Mouse (Mus musculus) heart, postnatal 10 days (tissue): ENCODE measurements at regions not wholly inside any gene's neighbourhood (a gene's known extent, or its start where the extent isn't known, plus 50 kb on each side); places are given as distances from the start of the nearest gene placed in this dataset.
"Not testable (repeated sequence)": the region's sequence is repeated elsewhere in the genome, so short reads cannot be mapped to it uniquely, and the experiment has no call there.

ENCODE experiments used
- DNase-seq, 2 experiments: peaks; one replicate each; pipeline ENCODE4 v3.0.0; 2021
- intact Hi-C: fragments of 180-260 bp; cut with DNase I; formaldehyde crosslinking; loops from one replicate; pipeline ENCODE4 v1.15.1; 2025

DNA sequence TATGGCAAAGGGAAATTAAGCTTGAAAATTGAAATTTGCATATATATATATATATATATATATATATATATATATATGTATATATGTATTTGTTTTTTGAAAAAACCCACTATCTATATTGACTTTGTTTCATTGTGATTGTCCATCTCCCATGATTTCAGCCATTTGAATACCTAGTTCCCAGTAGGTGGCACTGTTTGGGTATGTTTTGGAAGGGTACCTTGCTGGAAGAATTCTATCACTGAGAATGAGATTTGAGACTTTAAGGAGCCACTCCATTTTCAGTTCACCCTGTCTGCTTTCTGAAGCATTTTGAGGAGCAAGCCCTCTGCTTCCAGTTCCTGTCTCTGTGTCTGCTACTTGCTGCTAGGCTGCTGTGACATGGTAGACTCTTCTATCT lies 72.8 kb upstream of the Ugt8a start:
- intact Hi-C loops = loop anchor here (2.0 to 10.0 kb wide), 2 partner anchors 392 to 904 kb away; no protein-coding TSS in a partner anchor
- DNase-seq = peak; percentile 5 to 15

DNA sequence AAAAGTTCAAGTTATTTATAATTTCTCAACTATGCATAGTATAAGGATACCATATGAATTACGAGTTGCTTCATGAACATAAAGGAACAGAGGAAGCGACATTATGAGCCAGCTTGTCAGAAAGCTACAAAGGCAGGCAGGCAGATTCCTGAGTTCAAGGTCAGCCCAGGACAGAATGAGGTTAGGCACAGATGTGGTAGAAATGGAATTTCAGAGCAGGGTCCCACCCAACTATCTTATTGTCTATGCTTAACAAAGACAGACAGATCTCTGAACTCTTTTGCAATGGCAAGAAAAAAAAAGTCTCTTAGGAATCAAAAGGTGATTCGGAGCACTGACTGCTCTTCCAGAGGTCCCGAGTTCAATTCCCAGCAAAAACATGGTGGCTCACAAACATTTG lies 77.7 kb upstream of the Ugt8a start:
- DNase-seq = no peak
- intact Hi-C loops = loop anchor here (10.0 kb wide), 1 partner anchor 899 kb away; no protein-coding TSS in a partner anchor

DNA sequence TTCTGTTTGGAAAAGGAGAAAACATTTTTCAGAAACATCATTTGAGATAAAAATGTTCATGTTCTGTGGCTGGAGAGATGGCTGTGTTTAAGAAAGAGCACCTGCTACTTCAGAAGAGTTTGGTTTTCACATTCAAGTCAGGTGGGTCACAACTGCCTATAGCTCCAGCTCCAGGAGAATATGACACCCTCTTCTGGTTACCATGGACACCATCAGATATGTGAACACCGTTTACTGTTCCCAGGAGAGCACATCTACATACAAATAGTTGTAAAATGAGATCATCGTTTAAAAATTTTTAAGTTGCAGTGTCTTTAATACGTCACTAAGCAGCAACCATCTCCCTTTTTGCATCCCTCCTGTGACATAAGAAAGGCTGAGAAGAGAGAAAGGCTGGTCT lies 105.9 kb upstream of the Ugt8a start:
- no peak for DNase-seq
- intact Hi-C loops = no loop called here

DNA sequence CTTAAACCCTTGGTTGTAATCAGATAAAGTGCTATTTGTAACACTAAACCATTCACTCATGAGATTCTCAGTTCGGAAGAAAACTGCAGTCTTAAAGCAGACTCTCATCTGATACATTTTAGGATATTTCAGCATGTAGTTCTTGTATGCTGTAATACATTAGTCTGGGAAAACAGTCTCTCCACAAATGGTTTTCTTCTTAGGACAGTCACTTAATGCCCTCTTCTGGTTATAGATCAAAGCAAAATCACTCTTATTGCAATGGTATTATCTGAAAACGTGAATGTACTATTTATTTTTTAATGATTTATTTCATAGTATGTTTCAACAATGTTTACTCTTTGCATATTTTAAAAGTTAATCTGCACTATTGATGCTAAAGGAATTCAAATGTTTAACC lies 106.4 kb upstream of the Ugt8a start:
- intact Hi-C loops = no loop called here
- DNase-seq = no peak

DNA sequence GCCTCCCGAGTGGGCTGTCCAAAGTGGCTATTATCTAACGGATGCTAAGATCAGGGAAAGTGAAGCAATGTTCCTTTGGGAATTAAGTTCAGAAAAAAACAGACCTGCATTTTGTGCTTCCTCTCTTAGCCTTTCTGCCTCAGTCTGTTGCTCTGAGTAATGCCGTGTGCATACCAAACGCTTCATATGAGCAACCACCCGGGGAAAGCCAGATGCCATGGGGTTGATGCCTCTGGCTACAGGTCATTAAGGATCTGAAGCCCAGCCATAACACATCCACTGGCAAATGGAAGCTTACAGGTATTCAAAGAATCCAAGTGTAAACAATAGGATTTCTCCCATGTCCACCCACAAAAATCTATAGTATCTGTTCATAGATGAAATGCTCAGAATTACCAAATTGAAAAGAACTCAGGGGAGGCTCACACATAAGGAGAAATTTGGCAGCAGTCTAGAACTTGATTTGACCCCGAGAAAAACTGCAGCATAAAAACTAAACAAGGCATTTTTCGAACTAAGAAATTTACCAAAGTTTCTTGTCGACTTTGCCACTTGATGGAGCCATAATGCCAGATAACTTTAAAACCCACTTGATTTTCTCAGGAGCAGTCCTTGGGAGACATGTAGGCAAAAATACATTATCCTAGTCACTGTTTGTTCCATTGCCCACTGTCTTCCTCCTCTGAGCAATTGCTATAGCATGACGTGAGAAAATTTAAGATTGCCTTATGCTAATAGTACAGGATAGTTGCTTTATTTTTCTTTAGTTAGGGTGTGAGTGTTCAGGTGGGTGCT lies 107.8 kb upstream of the Ugt8a start:
- DNase-seq = peak; percentile 8 to 11
- intact Hi-C loops = loop anchor here (2.0 kb wide), 2 partner anchors 357 to 857 kb away; no protein-coding TSS in a partner anchor

DNA sequence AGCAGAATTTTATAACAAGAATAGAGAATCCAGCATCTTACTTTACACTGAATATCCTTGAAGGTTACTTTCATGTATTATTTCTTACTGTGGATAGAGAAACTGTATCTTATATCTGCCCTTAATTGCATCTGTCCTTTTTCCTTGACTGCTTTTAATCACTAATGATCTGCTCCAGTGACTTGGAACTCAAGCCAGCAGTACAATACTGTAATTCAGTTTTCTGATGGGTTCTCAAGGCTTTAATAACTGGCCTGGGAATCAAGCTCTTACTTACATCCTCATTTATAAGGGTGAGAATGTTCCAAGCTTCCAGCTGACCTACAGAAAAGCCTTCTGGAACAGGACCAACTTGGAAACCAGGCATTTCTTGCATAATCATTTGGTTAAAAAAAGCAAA lies 120.2 kb upstream of the Ugt8a start:
- intact Hi-C loops = no loop called here
- DNase-seq = peak in 1 of 2 experiments; percentile 9

DNA sequence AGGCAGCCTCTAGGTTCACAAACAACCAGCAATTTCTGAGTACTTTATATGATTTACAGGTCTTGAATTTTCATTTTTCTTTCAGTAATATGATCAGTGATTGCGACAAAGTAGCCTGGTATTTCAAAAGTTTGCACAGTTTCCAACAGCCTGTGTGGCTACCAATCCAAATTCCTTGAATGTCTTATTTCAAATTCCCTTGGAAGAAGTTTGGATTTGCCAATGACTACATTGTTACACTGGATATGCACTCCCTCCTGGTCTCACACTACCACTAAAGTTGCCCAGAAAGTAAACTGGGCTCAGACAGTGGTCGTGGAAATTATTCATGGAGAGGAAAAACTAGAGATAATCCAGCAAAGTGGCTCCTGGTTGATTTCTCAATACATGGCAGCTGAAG lies 166.7 kb upstream of the Ugt8a start:
- intact Hi-C loops = no loop called here
- DNase-seq = no peak

DNA sequence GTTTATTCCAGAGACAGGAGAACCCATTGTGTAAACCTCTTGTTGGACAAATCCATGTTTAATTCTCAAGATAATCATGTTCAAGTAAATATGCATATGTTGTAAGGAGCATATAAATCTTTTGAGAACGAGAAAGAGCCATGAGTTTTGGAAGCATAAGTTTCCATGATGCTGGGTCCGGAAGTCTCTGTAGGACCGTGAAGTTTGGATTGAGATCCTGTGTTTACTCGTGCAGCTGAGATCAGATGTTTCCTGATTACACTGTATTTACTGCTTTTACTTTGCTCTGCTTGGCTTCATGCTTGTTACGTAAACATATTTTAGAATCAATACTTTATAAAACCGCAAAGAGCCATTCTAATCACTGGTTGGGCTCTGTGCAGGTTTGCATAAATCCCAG lies 171.0 kb upstream of the Ugt8a start:
- DNase-seq = no peak
- intact Hi-C loops = no loop called here

DNA sequence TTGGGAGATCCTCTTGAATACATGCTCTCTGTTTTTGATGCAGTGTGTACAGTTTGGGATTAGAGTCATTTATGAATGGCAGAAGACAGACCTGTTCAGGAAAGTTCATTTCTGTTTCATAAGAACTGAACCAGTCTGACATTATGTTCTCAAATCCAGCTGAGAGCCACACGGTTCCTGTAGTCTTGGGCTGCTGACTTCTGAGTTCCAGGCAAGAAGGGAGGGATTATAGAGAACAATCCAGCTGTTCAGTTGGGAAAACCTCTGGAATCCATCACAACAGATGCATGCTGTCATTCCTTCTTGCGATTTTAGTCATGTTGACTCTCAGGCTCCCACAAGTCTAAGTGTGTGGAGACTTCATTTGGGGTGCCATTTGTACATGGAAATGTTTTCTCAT lies 179.4 kb upstream of the Ugt8a start:
- intact Hi-C loops = no loop called here
- DNase-seq = peak; percentile 30

DNA sequence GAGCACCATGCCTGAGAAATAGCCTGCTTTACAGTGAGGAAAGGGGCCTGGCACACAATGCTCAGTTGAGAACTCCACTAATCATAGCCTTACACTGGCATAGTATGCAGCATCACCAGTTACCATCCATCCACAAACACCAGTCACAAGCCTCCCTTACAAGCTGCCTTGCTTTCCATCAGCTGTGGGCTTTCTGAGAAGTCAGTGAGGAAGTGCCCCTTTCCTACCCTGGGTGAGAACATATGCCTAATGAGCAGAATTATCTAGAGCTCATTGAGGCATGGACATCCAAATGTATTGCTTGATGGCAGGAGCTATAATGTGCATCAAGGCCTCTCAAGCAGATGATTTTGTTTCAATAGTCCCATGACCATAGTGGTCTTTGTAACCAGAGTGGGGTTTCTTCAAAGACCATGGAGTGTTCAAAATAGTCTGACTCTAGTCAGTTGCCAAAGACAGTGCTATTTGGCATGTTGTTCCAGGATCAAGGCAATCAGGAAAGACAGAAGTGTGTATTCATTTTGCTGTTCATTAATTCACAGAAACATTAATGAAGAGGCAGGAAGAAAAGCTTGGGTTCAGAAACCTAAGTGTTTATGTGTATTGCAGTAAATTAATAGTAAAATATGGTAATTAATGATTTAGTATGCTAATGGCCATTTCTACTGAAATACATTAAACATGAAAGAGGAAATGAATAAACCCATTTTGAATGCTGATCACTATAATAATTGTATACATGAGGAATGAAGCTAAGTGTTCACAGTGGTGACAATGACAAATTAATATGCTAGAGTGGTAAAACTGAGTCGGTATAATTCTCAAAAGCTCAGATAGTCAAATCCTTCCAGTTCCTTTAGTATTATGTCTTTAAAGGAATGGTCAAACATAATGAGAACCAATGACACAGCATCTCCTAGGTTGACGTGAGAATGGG lies 184.2 kb upstream of the Ugt8a start:
- intact Hi-C loops = no loop called here
- DNase-seq = no peak

DNA sequence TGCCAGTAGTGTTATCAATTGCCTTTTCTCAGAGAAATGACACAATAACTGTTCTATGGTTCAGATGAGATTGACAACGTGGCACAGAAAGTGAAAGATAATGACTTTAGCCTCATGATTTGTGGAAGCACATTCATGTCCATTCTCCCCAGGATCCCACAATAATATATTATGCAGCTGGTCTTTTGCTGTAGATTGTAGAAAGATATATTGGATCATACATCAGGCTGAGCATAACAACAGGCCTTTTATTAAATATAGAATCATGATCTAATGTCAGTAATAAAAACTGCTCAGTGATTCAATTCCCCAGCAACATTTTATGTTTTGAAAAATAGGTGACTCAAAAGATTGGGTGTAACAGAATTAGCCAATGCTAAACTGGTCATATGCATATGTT lies 196.9 kb upstream of the Arsj start:
- no peak for DNase-seq
- intact Hi-C loops = no loop called here

DNA sequence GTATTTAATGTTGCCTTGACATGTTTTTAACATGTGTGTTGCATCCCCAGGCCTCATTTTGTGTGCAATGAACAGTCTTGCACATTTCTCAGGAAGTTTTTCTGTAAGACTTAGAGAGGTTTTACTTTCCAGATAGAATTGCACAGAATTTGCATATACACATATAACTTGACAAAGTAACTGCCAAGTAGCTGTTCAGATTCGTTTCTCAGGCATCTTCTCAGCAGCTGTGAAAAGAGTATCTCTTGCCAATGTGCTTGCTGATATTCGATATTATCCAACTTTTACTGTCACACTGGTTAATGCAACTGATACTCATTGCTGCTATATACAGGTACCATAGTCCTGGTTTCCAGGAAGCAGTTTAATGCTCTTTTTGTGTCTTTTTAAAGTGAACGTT lies 154.5 kb upstream of the Arsj start:
- no peak for DNase-seq
- intact Hi-C loops = no loop called here

DNA sequence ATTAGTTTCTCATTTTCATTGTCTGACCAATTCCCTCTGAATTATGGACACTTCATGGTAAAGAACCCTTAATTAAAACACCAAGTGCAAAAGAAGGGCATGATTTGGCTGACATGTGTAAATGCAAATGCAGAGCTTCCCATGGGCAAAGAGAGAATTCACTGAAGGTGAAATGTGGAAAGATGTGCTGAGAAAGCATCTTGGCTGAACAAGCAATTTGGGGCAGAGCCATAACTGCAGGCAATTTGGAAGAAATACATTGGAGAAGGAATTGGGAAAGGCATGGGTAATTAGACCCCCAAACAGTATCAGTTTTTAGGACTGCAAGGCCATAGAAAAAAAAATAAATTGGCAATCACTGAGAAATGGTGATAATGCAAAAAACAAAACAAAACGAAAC lies 153.3 kb upstream of the Arsj start:
- intact Hi-C loops = no loop called here
- DNase-seq = no peak

DNA sequence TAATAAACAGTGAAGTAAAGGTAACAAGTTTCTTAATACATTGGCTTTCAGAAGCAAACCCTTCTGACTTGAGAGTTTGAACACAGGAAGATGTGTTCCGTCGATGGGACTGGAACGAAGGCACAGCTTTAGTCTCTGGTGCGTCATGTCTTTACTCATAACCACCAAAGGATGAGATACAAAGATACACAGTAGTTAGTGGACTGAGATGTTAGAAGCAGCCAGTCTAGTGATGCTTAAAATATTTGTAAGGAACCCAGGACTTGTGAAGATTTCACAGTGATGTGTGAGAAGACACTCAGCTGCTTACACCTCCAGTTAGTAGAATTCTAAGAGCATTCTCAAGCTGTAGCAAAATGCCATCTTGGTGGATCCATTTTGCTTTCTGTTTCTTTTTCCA lies 135.9 kb upstream of the Arsj start:
- intact Hi-C loops = no loop called here
- DNase-seq = no peak

DNA sequence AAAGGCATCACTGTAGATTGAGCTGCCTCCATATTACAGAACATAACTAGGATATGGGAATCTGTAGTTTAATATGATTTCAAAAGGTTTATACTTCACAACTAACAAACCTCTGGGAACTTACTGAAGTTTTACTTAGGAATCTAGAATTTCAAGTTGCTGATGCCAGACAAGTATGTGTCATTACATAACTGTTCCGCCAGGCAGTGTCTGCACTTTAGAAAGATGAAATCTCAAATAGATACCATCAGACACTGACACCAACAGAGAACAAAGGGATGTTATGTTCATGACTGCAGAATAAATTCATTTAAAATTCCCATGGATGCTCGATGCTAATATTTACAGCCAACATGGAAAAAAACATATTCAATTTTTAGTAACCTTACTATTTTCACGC lies 117.7 kb upstream of the Arsj start:
- intact Hi-C loops = no loop called here
- DNase-seq = no peak

DNA sequence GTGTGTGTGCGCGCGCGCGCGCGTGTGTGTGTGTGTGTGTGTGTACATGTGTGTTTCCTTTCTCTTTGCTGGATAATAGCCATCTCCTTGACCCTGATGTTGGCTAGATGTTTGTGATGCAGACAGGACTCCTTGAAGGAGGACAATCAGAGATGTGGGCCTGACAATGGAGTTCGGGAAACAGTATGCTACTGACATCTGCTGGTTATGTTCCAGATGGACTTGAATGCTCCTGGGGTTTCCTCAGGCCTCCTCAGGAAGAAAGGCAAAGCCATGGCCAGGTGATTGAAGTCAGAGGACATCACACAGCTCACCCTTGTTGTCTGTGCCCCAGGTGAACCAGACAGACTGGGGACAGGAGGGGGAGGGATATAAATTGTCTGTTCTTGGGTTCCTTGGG lies 102.2 kb upstream of the Arsj start:
- DNase-seq = no peak
- intact Hi-C loops = no loop called here

DNA sequence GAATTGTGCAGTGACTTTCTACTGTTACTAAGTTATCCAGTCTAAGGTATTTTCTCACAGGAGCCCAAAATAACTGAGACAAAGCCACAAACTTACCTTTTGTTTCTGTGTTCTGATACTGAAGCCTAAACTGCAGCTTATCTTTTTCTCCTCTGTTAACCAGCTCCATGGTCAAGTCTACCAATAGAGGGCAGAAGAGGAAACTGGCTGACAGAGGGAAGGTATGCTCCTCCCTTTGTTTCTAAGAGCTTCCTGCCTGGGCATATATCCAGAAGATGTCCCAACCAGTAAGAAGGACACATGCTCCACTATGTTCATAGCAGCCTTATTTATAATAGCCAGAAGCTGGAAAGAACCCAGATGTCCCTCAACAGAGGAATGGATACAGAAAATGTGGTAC lies 91.5 kb upstream of the Arsj start:
- intact Hi-C loops, DNase-seq: not testable (repeated sequence)

DNA sequence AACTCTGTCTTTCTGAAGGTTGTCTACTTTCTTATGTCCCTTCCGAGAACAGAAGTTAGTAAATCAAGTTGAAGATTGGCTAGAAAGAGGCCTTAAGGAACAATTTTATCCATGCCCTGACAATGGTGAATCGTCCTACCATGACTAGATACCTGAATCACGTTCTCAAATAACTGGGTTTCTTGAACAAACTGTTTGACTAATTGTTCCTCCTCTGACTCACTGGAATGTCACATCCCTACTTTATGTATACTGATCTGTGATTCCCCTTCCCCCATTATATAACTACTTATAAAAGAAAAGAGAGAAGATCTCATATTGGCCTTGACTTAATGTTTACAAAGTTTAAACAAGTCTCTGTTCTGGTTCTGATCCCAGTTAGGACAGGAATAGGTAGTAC lies 89.9 kb upstream of the Arsj start:
- DNase-seq = no peak
- intact Hi-C loops = no loop called here

DNA sequence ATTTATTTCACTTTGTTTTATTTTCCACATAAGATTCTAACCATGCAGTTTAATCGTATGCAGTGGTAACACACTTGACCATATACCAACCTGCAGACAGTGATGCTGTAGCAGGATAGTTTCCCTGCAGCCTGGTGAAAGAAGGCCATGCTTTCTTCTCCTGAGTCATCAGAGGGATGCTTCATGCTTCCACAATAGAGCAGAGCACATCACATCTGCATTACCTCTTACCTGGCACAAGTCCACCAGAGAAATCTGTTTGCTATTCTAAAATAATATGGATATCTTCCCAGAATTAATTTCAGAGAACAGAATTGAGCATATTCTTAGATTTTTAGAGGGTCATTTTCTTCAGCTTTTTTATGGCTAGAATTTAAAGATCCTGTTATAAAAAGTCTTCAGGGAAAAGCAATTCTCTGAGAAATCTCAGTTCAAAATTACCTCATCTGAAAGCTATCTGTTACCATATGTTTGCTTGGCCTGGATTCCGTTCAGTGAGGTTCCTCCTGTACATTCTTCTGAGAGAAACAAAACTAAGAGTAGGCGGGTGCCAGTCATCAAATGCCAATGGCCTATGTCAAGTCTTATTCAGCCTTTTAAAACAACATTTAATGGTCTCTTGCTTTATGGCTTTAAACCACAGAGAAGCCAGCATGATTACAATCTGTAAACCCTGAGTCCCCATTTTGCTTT lies 87.3 kb upstream of the Arsj start:
- DNase-seq = peak in 1 of 2 experiments; percentile 23
- intact Hi-C loops = no loop called here

DNA sequence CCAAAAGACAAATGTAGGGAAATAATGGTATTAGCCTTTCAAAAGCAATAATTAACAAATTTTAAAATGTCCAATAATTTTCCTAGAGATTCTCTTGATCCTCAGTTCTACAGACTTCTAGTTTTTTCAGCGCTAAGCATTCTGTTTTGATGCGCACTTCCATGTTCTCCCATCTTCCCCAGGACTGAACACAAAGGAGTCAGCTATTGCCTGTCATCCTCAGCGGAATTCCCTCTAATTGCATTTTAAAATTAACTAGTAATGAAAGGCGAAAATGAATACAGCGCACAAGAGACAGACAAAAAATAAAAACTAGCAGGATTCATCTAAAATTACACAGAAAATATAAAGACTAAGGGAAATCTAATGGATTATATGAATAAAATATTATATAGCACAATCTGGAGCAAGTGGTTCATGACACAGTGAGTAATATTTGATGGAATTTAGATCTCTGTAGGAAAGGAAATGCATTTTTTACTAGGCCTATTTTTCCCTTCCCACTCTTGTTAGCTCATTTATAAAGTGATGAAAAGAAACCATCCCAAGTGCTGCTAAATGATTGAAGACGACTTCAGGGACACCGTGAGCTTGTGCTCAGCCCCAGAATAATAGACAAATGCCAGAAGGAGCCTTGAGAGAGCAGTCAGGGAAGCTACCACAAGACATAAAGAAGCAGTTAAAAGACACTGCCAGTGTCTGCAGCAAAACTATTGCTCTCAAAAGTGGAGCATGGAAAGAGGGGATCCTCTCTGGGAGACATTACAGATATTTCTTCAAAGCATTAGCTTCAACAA lies 79.0 kb upstream of the Arsj start:
- DNase-seq = no peak
- intact Hi-C loops = no loop called here
